Mouse (Mus musculus): ENCODE data around the gene Phpt1.

- TF ChIP-seq CTCF (IDR thresholded peaks at IDR 0.05; ENCODE audit: control insufficient read depth, insufficient read depth, insufficient replicate concordance, low read depth, low read length) (no peak), POLR2A (IDR thresholded peaks at IDR 0.05; ENCODE audit: control insufficient read depth, low read depth, low read length) (no peak)
Observed at GRCm38 (mm10) chr2:25596765-25597510, 21.9 kb upstream of the Phpt1 start.
